Mouse (Mus musculus) embryo, embryonic 10.5 days (tissue): ENCODE data around the gene Ddx39.

Experiments
- DNase-seq: peaks from one replicate; pipeline ENCODE4 v3.0.0-alpha.2; 2015; ENCODE audit warnings: low spot score

The Ddx39 gene

GRCm38 (mm10) chr8:83715031-83715690 is at the start of gene Ddx39:
Gene Ddx39, plus strand, starts transcription at chr8:83715177.
- peak; percentile 99 for DNase-seq

GRCm38 (mm10) chr8:83665969-83666865 is 48.8 kb upstream of the Ddx39 start, which contains the start of gene Ptger1:
Gene Ptger1, plus strand, starts transcription at chr8:83666678.
- no peak for DNase-seq

- no peak for DNase-seq
Observed at GRCm38 (mm10) chr8:83666866-83667234, 48.1 kb upstream of the Ddx39 start.

- DNase-seq, result no peak
Observed at GRCm38 (mm10) chr8:83667526-83667925, 47.5 kb upstream of the Ddx39 start.

GRCm38 (mm10) chr8:83668010-83668916 is 46.7 kb upstream of the Ddx39 start:
- DNase-seq, result peak; percentile 90

- no peak for DNase-seq
Observed at GRCm38 (mm10) chr8:83669013-83669412, 46.0 kb upstream of the Ddx39 start.

GRCm38 (mm10) chr8:83672936-83673335 is 42.0 kb upstream of the Ddx39 start:
- DNase-seq, result no peak

GRCm38 (mm10) chr8:83674497-83674896 is 40.5 kb upstream of the Ddx39 start:
- DNase-seq, result no peak

- no peak for DNase-seq
Observed at GRCm38 (mm10) chr8:83679866-83680265, 35.1 kb upstream of the Ddx39 start.

GRCm38 (mm10) chr8:83680603-83681002 is 34.4 kb upstream of the Ddx39 start:
- DNase-seq, result no peak

- DNase-seq, result peak; percentile 67
Observed at GRCm38 (mm10) chr8:83681099-83681498, 33.9 kb upstream of the Ddx39 start.

- no peak for DNase-seq
Observed at GRCm38 (mm10) chr8:83684517-83684916, 30.5 kb upstream of the Ddx39 start.

GRCm38 (mm10) chr8:83689264-83689663 is 25.7 kb upstream of the Ddx39 start:
- no peak for DNase-seq

GRCm38 (mm10) chr8:83693609-83694236 is 21.3 kb upstream of the Ddx39 start:
- DNase-seq, result no peak

GRCm38 (mm10) chr8:83694369-83695160 is 20.4 kb upstream of the Ddx39 start:
- DNase-seq, result no peak

- no peak for DNase-seq
Observed at GRCm38 (mm10) chr8:83695351-83696106, 19.4 kb upstream of the Ddx39 start.

GRCm38 (mm10) chr8:83697374-83698220 is 17.4 kb upstream of the Ddx39 start:
- no peak for DNase-seq

- DNase-seq, result peak; percentile 39
Observed at GRCm38 (mm10) chr8:83698291-83698660, 16.7 kb upstream of the Ddx39 start.
